Mouse (Mus musculus) cerebellum, adult 18-20 months (tissue): ENCODE data around the gene Gmds.

Experiments used
- DNase-seq, 2 experiments: peaks; one replicate each; pipeline ENCODE4 v3.0.0; 2021

Gmds gene

GRCm38 (mm10) chr13:31854000-31854399 lies 484.5 kb downstream of the Gmds start:
- no peak for DNase-seq

DNA sequence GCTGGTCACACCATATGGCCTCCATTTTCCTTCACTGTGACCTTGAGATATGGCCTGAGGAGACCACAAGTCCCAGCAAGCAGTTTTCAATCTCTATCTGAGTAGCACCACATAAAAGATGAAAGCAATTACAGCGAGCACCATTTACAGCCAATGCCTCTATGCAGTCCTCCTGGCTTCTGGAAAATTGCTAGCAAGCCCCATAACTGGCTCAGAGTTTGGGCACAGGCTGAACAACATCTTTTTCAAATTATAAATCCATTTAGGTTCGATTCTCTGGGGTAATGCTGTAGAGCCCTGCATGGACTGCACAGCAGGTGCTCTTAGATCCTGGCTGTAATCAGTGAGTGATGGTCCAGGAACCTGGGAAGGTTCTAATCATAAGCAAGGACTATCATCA lies 485.0 kb downstream of the Gmds start:
- no peak for DNase-seq

GRCm38 (mm10) chr13:31849258-31849971 lies 489.1 kb downstream of the Gmds start:
- DNase-seq: no peak

- DNase-seq: no peak
These were observed 502.7 kb downstream of the Gmds start for GRCm38 (mm10) chr13:31835802-31836201.

- DNase-seq: no peak
These were observed 508.2 kb downstream of the Gmds start for GRCm38 (mm10) chr13:31830332-31830731.

- DNase-seq: no peak
These were observed 510.1 kb downstream of the Gmds start for GRCm38 (mm10) chr13:31828446-31828845.

- no peak for DNase-seq
These were observed 510.7 kb downstream of the Gmds start for GRCm38 (mm10) chr13:31827820-31828332.

- no peak for DNase-seq
These were observed 511.4 kb downstream of the Gmds start for GRCm38 (mm10) chr13:31827160-31827559.

- no peak for DNase-seq
These were observed 513.4 kb downstream of the Gmds start for GRCm38 (mm10) chr13:31825180-31825579.

DNA sequence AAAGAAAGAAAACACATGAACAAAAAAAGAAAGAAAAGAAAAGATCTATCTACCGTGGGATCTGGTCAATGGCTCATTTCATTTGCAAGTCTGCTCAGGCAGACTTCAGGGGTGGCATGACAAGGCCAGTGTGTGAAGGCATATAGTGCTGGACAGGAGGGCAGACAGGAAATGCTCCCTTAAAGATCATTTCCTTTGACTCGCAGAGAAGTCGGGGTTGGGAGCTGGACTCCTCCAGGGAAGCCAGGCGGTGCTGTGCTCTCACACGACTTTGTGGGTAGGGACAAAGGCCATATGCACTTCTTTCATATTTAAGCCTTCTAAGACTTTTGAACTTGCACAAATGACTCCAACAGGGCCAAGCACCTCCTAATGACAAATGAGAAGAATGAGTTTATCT lies 515.2 kb downstream of the Gmds start:
- DNase-seq: no peak

- no peak for DNase-seq
These were observed 517.5 kb downstream of the Gmds start for GRCm38 (mm10) chr13:31821050-31821449.

DNA sequence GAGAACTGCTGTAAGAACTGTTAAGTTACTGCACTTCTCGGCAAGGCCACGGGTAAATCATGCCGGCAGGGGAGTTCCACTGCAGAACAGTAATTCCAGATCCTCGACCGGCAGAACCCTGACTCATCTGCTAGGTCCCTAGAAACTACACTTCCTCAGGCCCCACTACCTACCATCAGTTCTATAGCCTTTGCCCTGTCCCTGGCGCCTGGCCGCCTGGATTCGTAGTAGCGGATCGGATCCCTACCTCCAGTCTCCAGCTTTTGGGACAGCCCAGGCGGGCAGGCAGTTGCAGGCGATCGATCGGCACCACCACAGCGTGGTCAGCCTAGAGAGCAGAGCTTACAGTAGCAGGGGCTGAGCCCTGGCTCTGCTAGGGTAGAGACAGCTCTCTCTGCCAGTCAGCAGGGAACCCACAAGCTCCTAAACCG lies 517.9 kb downstream of the Gmds start:
- no peak for DNase-seq

GRCm38 (mm10) chr13:31819664-31820405 lies 518.7 kb downstream of the Gmds start:
- no peak for DNase-seq

- DNase-seq: no peak
These were observed 520.2 kb downstream of the Gmds start for GRCm38 (mm10) chr13:31818337-31818736.

DNA sequence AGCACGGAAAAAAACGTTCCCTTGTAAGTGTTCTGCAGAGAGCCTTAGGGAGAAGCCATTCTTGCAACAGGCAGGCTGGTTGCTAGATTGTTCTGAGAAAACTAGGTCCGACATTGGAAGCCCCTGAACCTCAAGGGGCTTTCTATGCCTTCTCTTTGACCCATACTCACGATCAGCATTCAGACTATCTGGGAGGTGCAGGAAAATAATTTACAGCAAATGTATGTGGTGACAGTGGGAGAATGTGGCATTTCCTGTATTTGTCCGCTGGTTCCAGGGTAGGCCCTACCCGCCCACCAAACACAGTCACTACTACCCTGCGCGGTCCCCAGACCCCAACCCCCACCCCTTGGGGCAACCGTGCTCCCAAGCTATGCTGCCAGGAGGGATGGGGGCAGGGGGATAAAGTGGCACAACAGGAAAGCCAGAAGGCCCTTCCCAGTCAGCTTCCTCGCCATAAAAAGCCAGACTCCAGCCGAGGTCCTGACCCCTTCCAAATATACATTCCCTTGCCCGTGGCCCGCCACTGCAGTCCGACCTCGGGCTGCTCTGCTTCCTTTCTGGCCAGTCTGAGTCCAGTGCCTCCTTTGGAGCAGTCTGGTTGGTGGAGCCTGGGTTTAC lies 523.0 kb downstream of the Gmds start:
- DNase-seq: no peak

GRCm38 (mm10) chr13:31812701-31813100 lies 525.8 kb downstream of the Gmds start:
- DNase-seq: no peak

DNA sequence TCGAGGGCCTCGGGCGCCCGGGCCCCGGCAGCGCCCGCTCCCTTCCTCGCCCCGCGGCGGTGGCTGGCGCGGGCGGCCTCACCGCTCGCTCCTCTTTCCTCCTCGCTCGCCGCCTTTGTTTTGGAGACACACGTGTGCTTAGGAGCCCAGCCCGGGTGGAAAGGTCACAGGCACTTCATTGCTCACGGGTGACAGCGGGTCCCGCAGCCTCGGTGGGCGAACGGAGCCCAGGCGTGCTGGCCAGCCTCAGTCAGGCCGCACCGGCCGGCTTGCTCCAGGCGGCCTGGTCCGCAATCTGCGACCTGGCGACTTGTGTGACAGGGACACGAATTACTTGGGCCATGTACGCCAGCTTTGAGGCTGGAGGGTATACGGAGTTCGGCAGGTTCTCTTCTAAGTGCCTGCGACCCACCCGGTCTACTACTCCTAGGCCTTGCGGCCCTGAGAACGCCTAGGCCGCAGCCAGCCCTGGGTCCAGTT lies 527.0 kb downstream of the Gmds start:
- no peak for DNase-seq

GRCm38 (mm10) chr13:31810693-31811541 lies 527.6 kb downstream of the Gmds start:
- peak in 1 of 2 experiments; percentile 9 for DNase-seq

DNA sequence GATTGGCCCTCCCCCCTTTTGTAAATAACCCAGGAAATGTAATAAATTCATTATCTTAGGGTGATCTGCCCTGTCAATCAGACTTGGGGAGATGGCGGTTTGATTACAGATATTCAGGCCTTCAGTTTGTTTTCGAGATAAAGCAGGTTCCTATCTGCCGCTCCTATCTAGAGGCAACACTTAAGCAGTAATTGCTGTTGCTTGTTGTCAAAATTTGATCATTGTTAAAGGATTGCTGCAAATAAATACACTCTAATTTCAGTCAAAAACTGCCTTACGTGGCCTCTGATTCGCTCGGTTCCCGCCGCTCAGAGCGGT lies 528.2 kb downstream of the Gmds start:
- no peak for DNase-seq

DNA sequence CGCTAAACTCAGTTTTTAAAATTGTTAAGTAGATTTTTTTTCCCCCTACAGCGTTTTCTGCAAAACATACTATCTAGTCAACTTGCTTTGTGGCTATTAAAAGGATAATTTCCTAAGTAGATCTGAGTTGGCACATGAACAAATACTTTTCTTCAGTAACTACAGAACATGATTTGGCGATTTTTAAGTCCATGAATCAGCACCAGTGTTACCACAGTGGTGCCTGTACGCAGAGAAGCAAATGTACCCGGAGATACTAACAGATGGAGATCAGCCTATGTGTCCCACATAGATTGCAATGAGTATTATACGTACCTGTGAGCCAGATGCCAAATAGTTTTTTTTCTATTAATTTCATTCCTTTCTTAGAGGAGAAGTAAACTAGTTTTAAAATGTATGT lies 528.8 kb downstream of the Gmds start:
- DNase-seq: no peak

GRCm38 (mm10) chr13:31808804-31809420 lies 529.6 kb downstream of the Gmds start:
- DNase-seq: no peak

DNA sequence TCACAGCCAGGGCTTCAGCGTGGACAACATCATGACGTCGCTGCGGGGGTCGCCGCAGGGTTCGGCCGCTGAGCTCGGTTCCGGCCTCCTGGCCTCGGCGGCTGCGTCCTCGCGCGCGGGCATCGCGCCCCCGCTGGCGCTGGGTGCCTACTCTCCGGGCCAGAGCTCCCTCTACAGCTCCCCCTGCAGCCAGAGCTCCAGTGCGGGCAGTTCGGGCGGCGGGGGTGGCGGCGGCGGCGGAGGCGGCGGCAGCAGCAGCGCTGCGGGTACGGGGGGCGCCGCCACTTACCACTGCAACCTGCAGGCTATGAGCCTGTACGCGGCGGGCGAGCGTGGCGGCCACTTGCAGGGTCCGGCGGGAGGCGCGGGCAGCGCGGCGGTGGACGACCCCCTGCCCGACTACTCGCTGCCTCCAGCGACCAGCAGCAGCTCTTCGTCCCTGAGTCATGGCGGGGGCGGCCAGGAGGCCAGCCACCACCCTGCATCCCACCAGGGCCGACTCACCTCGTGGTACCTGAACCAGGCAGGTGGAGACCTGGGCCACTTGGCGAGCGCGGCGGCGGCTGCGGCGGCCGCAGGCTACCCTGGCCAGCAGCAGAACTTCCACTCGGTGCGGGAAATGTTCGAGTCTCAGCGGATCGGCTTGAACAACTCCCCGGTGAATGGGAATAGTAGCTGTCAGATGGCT lies 530.3 kb downstream of the Gmds start:
- DNase-seq: peak in 1 of 2 experiments; percentile 16
